Mouse (Mus musculus) hindbrain, embryonic 14.5 days (tissue): Measurements from ENCODE around the gene Arhgap42. TPM values are rescaled to one million over a fixed set of nuclear protein-coding genes. Genes with fewer than 3 reads are reported as not detected.

Experiments
- ATAC-seq: fragments of 200-750 bp; cut with Nextera tagmentation; 2 replicates; pipeline ENCODE4 v1.8.0; 2017; ENCODE audit warnings: moderate number of reproducible peaks, mild to moderate bottlenecking, moderate TSS enrichment, moderate library complexity; ENCODE audit not compliant: low FRiP score
- DNase-seq: peaks from one replicate; pipeline ENCODE4 v3.0.0-alpha.2; 2015; ENCODE audit warnings: low spot score
- H3K27ac ChIP-seq: fragments of 300-500 bp; sonication (generic); 2 replicates; pipeline ENCODE4 v1.5.1; 2014; ENCODE audit warnings: mild to moderate bottlenecking, moderate library complexity
- H3K27me3 ChIP-seq: fragments of 300-500 bp; sonication (generic); 2 replicates; pipeline ENCODE4 v1.6.1; 2014; ENCODE audit warnings: mild to moderate bottlenecking, low read length, mixed read lengths; ENCODE audit not compliant: control insufficient read depth, insufficient read depth
- H3K36me3 ChIP-seq: fragments of 300-500 bp; sonication (generic); replicated peaks from 2 replicates; pipeline ENCODE4 v1.6.1; 2014; ENCODE audit not compliant: control insufficient read depth, insufficient read depth
- H3K4me1 ChIP-seq: fragments of 300-500 bp; sonication (generic); replicated peaks from 2 replicates; pipeline ENCODE4 v1.6.1; 2014; ENCODE audit warnings: antibody characterized with exemption, low read length, mixed read lengths; ENCODE audit not compliant: control insufficient read depth, insufficient read depth
- H3K4me2 ChIP-seq: fragments of 300-500 bp; sonication (generic); replicated peaks from 2 replicates; pipeline ENCODE4 v1.6.1; 2014; ENCODE audit warnings: mild to moderate bottlenecking, moderate library complexity
- H3K4me3 ChIP-seq: fragments of 300-500 bp; sonication (generic); replicated peaks from 2 replicates; pipeline ENCODE4 v1.5.1; 2014; ENCODE audit warnings: mild to moderate bottlenecking, low read length
- H3K9ac ChIP-seq: fragments of 300-500 bp; sonication (generic); 2 replicates; pipeline ENCODE4 v1.6.1; 2014
- H3K9me3 ChIP-seq: fragments of 300-500 bp; sonication (generic); 2 replicates; pipeline ENCODE4 v1.6.1; 2016; ENCODE audit warnings: low read length; ENCODE audit not compliant: control insufficient read depth
- WGBS: fragments of 180-500 bp; shearing (Covaris S2); extraction: QIAGEN DNeasy Blood & Tissue Kit; methylation state at CpG from one replicate; pipeline ENCODE4 v1.1.7; 2014; 5-methylcytosine and 5-hydroxymethylcytosine counted together
- polyA plus RNA-seq: library from polyadenylated mRNA; unstranded; fragments of >200 nt; fragmentation: Nextera tagmentation; extraction: Ambion mirVana; gene quantifications from 2 replicates; pipeline ENCODE4 v1.2.1, GENCODE M21; 2014

The Arhgap42 gene
- polyA plus RNA-seq, 1 experiment from 2014 or later, result 20.2 TPM

DNA sequence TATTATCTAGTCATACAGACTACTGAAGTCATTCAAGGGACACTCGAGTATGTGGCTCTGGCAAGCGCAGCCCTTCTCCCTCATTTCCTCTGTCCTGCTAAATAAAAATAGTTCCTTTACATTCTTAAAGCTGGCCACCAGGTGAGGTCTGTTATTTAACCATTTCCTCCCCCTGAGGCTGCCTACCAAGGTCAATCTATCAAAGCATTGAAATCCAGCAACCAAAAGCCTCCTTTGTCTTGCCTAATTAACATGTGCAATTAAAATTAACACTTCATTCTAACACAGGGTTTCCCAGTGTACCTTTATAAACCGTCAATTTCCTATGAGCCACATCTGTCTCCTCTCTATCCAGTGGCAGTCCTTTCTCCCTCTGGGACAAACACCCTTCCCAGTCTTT lies 78.2 kb downstream of the Arhgap42 start:
- WGBS, result 50% methylated on average over 3 of the region's 3 CpGs
- no peaks in the 10 kb centered on the region for H3K9me3 ChIP-seq
- H3K4me2 ChIP-seq, result no peak overlapping the region
- no peaks in the 10 kb centered on the region; the same call in 1 of the 2 replicates for H3K4me1 ChIP-seq
- H3K9ac ChIP-seq, result no peak overlapping the region
- DNase-seq (no peak), ATAC-seq (no peak)
- no peak overlapping the region for H3K4me3 ChIP-seq
- H3K27ac ChIP-seq, result no peak overlapping the region
- no peaks in the 10 kb centered on the region for H3K27me3 ChIP-seq
- H3K36me3 ChIP-seq, result no peaks in the 10 kb centered on the region

DNA sequence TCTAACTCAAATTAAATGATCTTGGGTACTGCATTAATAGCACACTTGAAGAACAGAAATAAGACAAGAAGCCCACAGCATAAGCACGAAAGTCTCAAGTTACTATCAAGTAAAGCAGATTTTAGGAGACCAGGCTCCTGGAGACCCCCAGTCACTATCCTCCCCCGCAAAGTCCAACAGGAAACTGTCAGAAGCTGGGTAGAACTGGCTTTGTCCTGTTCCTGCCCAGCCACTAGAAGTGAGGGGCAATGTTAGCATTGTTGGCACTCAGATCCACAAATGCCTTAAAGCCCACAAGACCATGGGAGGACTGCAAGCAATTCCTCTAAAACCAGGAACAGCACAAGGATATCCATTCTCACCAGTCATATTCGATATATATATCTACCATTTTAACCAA lies 80.7 kb downstream of the Arhgap42 start:
- H3K27ac ChIP-seq, result no peak overlapping the region
- no peaks in the 10 kb centered on the region for H3K27me3 ChIP-seq
- H3K4me3 ChIP-seq, result no peak overlapping the region
- H3K36me3 ChIP-seq, result no peaks in the 10 kb centered on the region
- no peak for ATAC-seq
- H3K9me3 ChIP-seq, result no peaks in the 10 kb centered on the region
- no peaks in the 10 kb centered on the region; the same call in 1 of the 2 replicates for H3K4me1 ChIP-seq
- no peak overlapping the region for H3K4me2 ChIP-seq
- 90% methylated on average over 3 of the region's 3 CpGs for WGBS
- no peak for DNase-seq
- no peak overlapping the region for H3K9ac ChIP-seq

- no peak overlapping the region for H3K4me3 ChIP-seq
- no peaks in the 10 kb centered on the region for H3K9me3 ChIP-seq
- 67% methylated on average over 2 of the region's 2 CpGs for WGBS
- no peak overlapping the region for H3K9ac ChIP-seq
- H3K27ac ChIP-seq, result no peak overlapping the region
- no peaks in the 10 kb centered on the region; the same call in 1 of the 2 replicates for H3K4me1 ChIP-seq
- no peak for ATAC-seq
- no peak for DNase-seq
- H3K36me3 ChIP-seq, result no peaks in the 10 kb centered on the region
- H3K27me3 ChIP-seq, result no peaks in the 10 kb centered on the region
- no peak overlapping the region for H3K4me2 ChIP-seq
Observed at GRCm38 (mm10) chr9:9157425-9157824, 81.5 kb downstream of the Arhgap42 start.

DNA sequence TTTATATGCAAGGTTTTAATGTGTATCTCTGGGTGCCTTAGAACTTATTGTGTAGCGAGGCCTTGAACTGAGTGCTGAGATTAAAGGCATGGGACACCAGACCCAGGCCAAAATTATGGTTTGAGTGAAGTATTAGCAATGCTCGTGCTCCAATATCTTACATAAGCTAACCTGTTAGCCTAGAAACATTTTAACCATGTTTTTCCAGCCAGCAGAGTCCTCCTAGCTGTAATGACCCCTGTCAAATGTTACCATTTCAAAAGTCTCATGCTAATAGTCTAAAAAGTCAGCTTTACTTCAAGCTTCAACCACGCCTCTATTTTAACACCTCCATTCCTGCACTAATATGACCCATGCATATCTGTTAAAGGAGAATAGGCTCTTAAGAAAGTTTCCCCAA lies 84.3 kb downstream of the Arhgap42 start:
- no peak for ATAC-seq
- Histone ChIP-seq H3K9me3 (no peaks in the 10 kb centered on the region), H3K9ac (no peak overlapping the region), H3K4me1 (no peaks in the 10 kb centered on the region; the same call in 1 of the 2 replicates), H3K4me3 (no peak overlapping the region), H3K27me3 (no peaks in the 10 kb centered on the region), H3K36me3 (no peaks in the 10 kb centered on the region), H3K27ac (no peak overlapping the region), H3K4me2 (no peak overlapping the region)
- no peak for DNase-seq
- WGBS, result 92% methylated on average over 3 of the region's 3 CpGs

DNA sequence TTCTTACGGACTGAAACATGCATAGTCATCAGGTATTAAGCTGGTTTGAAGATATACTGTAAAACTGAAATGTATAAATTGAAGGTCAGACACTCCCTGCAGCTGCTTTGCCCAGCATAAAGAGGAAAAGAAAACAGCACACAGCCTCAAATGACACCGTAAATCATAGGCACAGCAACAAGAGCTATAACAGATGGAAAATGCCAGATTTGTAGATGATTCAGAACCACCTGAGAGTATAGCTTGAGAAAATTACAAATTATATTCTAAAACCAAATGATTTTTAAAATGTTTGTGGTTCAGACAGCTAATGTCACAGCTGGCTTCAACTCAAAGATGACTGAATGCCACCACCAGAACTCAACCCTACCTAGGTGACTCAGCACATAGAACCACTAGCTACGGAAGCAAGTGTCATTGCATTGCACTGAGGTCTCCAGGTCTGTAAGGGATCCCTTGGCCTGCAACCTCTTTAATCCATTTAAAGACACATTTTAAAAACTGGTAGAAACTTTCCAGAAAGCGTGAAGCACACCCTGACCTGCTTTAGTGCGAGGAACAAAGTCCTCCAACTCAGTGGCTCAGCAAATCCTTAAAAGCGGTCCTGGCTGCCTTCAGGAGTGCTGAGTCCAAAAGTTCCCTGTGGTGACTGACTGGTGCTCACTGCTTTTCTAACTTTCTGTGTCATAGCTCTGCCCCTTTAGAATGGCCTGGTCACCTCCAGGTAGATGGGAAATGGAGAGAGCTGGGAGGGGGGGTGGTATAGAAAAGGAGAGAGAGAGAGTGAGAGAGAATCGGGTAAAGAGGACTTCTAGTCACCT lies 94.4 kb downstream of the Arhgap42 start:
- Histone ChIP-seq H3K4me3 (no peak overlapping the region), H3K9me3 (no peaks in the 10 kb centered on the region), H3K4me2 (no peak overlapping the region), H3K36me3 (no peaks in the 10 kb centered on the region), H3K4me1 (no peaks in the 10 kb centered on the region), H3K27ac (no peak overlapping the region), H3K27me3 (no peaks in the 10 kb centered on the region), H3K9ac (no peak overlapping the region)
- no peak for ATAC-seq
- no peak for DNase-seq
- WGBS, result 89% methylated on average over 7 of the region's 7 CpGs

DNA sequence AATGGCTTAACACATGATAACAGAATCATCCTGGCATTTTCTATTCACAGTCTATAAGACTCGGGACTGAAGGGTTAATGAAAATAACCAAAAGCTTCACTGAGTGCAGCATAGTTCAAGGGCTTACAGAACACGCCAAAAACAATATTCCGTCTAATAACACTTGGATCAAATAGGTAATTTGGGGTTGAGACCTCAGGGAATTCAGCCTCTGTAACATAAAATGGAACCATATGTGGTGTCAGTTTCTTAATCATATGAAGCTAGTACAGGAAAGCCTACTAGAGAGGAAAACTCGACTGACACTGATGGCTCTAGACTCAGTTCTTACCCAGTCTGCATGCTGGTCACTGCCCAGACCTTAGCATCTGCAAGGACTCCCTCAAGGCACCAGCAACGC lies 95.8 kb downstream of the Arhgap42 start:
- no peaks in the 10 kb centered on the region for H3K9me3 ChIP-seq
- no peak overlapping the region for H3K27ac ChIP-seq
- H3K4me1 ChIP-seq, result no peaks in the 10 kb centered on the region
- no peaks in the 10 kb centered on the region for H3K27me3 ChIP-seq
- no peaks in the 10 kb centered on the region for H3K36me3 ChIP-seq
- 54% methylated on average over 5 of the region's 5 CpGs for WGBS
- DNase-seq, result no peak
- H3K4me3 ChIP-seq, result no peak overlapping the region
- no peak for ATAC-seq
- H3K9ac ChIP-seq, result no peak overlapping the region
- H3K4me2 ChIP-seq, result no peak overlapping the region

GRCm38 (mm10) chr9:9142561-9142960 lies 96.3 kb downstream of the Arhgap42 start:
- no peaks in the 10 kb centered on the region for H3K4me1 ChIP-seq
- WGBS, result 62% methylated on average over 7 of the region's 7 CpGs
- no peak for DNase-seq

GRCm38 (mm10) chr9:9142144-9142543 lies 96.8 kb downstream of the Arhgap42 start:
- Histone ChIP-seq H3K4me3 (no peak overlapping the region), H3K9ac (no peak overlapping the region), H3K9me3 (no peaks in the 10 kb centered on the region), H3K27ac (no peak overlapping the region), H3K4me1 (no peaks in the 10 kb centered on the region), H3K27me3 (no peaks in the 10 kb centered on the region), H3K36me3 (no peaks in the 10 kb centered on the region), H3K4me2 (no peak overlapping the region)
- ATAC-seq (no peak), DNase-seq (no peak)
- WGBS, result 88% methylated on average over 1 of the region's 1 CpGs

More at GRCm38 (mm10) chr9:9142561-9142960, 96.3 kb downstream of the Arhgap42 start:
- Histone ChIP-seq H3K36me3 (no peaks in the 10 kb centered on the region), H3K9me3 (no peaks in the 10 kb centered on the region), H3K27ac (no peak overlapping the region), H3K27me3 (no peaks in the 10 kb centered on the region), H3K4me3 (no peak overlapping the region), H3K9ac (no peak overlapping the region), H3K4me2 (no peak overlapping the region)
- no peak for ATAC-seq

DNA sequence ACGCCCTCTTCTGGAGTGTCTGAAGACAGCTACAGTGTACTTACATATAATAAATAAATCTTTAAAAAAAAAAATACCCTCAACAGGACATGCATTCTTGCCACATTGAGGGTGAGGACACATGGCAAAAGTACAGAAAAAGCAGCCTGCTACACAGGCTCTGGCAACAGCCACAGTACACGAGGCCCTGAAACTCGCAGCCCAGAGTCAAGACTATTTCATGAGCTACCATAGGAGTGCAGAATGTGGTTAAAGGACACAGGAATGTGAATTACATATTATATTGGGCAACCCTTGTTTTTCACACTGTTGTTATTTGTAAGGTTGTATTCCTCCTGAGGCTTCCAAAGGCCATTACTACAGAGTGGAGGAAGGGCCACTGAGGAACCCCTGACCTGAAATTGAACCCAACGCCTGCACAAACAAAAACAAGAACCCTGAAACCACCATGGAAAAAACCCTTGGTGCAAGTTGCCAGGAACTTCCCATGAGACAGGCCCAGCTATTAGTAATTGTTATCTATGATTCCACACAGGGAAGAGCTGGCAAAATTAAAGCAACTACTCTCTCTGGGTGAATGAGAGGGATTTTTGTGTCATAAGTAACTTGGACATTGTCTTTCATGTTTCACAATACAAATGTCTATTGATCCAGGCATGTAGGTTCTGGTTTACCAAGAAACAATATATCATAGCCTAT lies 109.8 kb downstream of the Arhgap42 start:
- Histone ChIP-seq H3K9me3 (no peaks in the 10 kb centered on the region), H3K4me1 (0 out of 2 replicates have a peak, but pooled peaks cover 3% of the 10 kb centered on the region), H3K27ac (no peak overlapping the region), H3K4me2 (no peak overlapping the region), H3K4me3 (no peak overlapping the region), H3K27me3 (no peaks in the 10 kb centered on the region), H3K36me3 (no peaks in the 10 kb centered on the region), H3K9ac (no peak overlapping the region)
- 91% methylated on average over 4 of the region's 4 CpGs for WGBS
- ATAC-seq (no peak), DNase-seq (no peak)
